Mouse (Mus musculus) heart, adult 2 months (tissue): ENCODE data around the gene Phf20.

Experiments used
- CTCF ChIP-seq: fragments of 200-600 bp; IDR thresholded peaks from 2 replicates; pipeline ENCODE4 v1.8.1; 2022; ENCODE audit warnings: antibody characterized with exemption, mild to moderate bottlenecking, moderate library complexity
- POLR2A ChIP-seq: fragments of 200-500 bp; IDR thresholded peaks from 2 replicates; pipeline ENCODE4 v1.6.1; 2011; ENCODE audit warnings: mild to moderate bottlenecking, low read depth, low read length, control low read depth; ENCODE audit not compliant: insufficient read depth

DNA sequence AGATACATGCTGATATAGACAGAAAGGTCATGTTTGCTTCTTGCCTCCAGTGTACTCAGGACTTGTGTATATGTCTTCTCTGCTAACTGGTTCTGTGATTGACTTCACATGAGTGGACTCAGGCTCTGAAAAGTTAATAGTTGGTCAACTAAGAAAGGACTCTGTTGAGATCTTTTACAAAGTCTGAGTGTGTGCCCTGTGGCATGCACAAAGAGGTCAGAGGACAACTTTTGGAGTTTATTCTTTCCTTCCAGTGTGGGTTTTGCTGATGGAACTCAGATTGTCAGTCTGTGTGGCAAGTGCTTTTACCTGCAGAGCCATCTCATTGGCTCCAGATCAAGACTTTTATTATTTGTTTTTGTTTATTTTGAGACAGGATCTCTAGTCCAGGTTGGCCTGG, 54.5 kb downstream of the Phf20 start:
- TF ChIP-seq CTCF, result no peak
- TF ChIP-seq POLR2A, result no peak
